Mouse (Mus musculus): ENCODE results near the gene Ddr1. TPM values are rescaled to one million over a fixed set of nuclear protein-coding genes. Genes with fewer than 3 reads are reported as not detected.
A peak's percentile ranks its signal among the peaks of the same experiment; 100 is the strongest.

Gene Ddr1
- polyA plus RNA-seq, 1 experiment = 61.6 TPM

DNA sequence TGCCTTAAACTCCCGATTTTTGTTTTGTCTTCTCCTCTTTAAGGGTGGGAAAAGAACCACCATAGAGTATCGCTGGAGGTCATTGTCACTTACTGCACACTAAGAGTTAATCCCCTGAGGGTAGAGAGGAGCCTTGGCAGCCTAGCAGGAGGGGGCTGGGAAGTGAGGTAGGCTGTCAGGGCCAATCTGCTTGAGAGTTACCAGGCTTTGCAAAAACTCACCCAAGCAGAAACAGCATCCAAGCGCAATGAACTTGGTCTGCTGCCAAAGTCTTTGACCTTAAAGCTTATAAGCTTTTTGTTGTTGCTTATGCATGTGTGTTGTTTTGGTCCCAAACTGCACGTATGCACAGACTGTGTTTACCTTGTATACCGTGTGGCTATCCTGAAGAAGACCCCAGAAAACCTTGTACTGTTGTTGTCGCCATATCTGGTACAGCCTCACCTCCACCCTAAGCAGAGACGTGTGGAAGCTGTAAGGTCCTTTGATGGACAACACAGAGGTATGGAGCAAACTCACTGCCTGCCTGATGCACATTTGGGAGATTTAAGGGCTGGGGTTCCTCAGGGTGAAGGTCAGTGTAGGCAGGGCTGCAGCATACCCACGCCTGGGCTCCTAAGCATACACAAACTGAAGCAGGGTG is 6.4 kb upstream of the Ddr1 start:
- H3K36me3 ChIP-seq (ENCODE audit: control insufficient read depth, insufficient read depth, low read length, poor library complexity, severe bottlenecking) = no peaks in the 10 kb centered on the region
- no peak overlapping the region for H3K9ac ChIP-seq (ENCODE audit: low read depth, poor library complexity, severe bottlenecking)
- H3K4me1 ChIP-seq (ENCODE audit: control insufficient read depth, insufficient read depth, low read length) = peaks cover 8% of the 10 kb centered on the region
- TF ChIP-seq CTCF (IDR thresholded peaks at IDR 0.05; ENCODE audit: low read depth, low read length) (no peak), EP300 (IDR thresholded peaks at IDR 0.05; ENCODE audit: insufficient read depth, low read depth, low read length) (no peak), POLR2A (IDR thresholded peaks at IDR 0.05; ENCODE audit: insufficient read depth, low read length) (no peak)
- no peaks in the 10 kb centered on the region for H3K9me3 ChIP-seq (replicated peaks; ENCODE audit: control insufficient read depth, insufficient read depth, low read length, poor library complexity, severe bottlenecking)
- H3K4me3 ChIP-seq (ENCODE audit: low read depth, low read length) = no peak overlapping the region
- H3K27ac ChIP-seq (ENCODE audit: insufficient read depth, low read length) = no peak overlapping the region
- H3K27me3 ChIP-seq (ENCODE audit: control insufficient read depth, insufficient read depth, low read length, poor library complexity, severe bottlenecking) = no peaks in the 10 kb centered on the region

DNA sequence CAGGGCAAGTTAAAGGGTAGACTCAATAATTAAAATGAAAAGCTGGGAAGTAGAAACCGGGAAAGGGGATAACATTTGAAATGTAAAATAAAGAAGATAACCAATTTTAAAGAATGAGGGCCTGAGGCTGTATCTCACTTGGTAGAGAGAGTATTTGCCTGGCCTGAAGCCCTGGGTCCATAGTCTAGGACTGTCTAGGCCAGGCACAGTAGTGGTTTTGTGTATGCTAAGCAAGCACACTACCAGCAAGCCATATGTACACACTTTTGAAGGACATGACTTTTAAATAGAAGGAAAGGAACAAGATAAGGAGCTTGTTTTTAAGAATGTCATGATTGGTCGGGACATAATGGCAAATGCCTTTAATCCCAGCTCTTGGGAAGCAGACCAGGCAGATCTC is 4.2 kb upstream of the Ddr1 start:
- H3K9me3 ChIP-seq (replicated peaks; ENCODE audit: control insufficient read depth, insufficient read depth, low read length, poor library complexity, severe bottlenecking) = no peaks in the 10 kb centered on the region
- H3K36me3 ChIP-seq (ENCODE audit: control insufficient read depth, insufficient read depth, low read length, poor library complexity, severe bottlenecking) = no peaks in the 10 kb centered on the region
- no peak overlapping the region for H3K9ac ChIP-seq (ENCODE audit: low read depth, poor library complexity, severe bottlenecking)
- H3K27ac ChIP-seq (ENCODE audit: insufficient read depth, low read length) = no peak overlapping the region
- no peak overlapping the region for H3K4me3 ChIP-seq (ENCODE audit: low read depth, low read length)
- H3K27me3 ChIP-seq (ENCODE audit: control insufficient read depth, insufficient read depth, low read length, poor library complexity, severe bottlenecking) = no peaks in the 10 kb centered on the region
- TF ChIP-seq EP300 (IDR thresholded peaks at IDR 0.05; ENCODE audit: insufficient read depth, low read depth, low read length) = no peak
- H3K4me1 ChIP-seq (ENCODE audit: control insufficient read depth, insufficient read depth, low read length) = peaks cover 8% of the 10 kb centered on the region

DNA sequence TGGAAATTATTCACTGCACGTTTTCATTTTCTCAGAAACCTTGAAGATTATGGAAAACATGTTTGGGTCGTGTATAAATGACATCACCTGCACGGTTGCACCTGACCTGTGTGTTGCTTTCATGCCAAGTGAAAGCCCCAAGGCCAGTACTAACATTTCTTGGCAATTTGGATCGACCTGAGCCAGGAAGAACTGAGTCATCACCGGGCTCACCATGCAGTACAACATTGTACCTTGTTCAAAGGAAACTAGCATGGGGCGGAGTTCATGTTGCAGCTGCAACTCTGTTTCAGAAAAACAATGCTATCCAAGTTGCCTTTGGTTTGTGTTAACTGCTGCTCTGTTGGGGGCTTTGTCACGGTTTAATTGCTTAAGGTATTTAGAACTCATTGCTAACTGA is 3.5 kb upstream of the Ddr1 start:
- Histone ChIP-seq H3K36me3 (ENCODE audit: control insufficient read depth, insufficient read depth, low read length, poor library complexity, severe bottlenecking) (no peaks in the 10 kb centered on the region), H3K27ac (ENCODE audit: insufficient read depth, low read length) (no peak overlapping the region), H3K9ac (ENCODE audit: low read depth, poor library complexity, severe bottlenecking) (no peak overlapping the region), H3K27me3 (ENCODE audit: control insufficient read depth, insufficient read depth, low read length, poor library complexity, severe bottlenecking) (no peaks in the 10 kb centered on the region), H3K4me3 (ENCODE audit: low read depth, low read length) (no peak overlapping the region), H3K4me1 (ENCODE audit: control insufficient read depth, insufficient read depth, low read length) (peaks cover 8% of the 10 kb centered on the region), H3K9me3 (replicated peaks; ENCODE audit: control insufficient read depth, insufficient read depth, low read length, poor library complexity, severe bottlenecking) (no peaks in the 10 kb centered on the region)
- TF ChIP-seq EP300 (IDR thresholded peaks at IDR 0.05; ENCODE audit: insufficient read depth, low read depth, low read length) (no peak), CTCF (IDR thresholded peaks at IDR 0.05; ENCODE audit: low read depth, low read length) (no peak), POLR2A (IDR thresholded peaks at IDR 0.05; ENCODE audit: insufficient read depth, low read length) (no peak)

DNA sequence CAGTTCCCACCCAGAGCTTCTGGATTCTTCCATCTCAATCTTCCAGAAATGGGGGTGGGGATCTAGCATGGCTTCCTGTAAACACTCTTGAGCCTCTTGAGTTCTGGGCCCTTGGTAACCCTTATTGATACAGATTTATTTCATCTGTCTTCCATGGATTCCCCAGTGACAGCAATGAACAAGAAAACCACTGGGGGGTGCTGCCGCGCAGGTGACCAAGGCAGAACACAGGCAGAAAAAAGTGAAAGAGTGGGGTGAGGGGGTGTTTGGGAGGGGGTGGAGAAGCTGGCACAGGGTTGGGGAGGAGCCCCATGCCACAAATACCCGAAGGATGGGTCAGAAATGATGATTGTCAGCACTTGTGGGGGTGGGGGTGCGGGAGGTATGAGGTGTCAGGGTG is 1.4 kb upstream of the Ddr1 start:
- TF ChIP-seq POLR2A (IDR thresholded peaks at IDR 0.05; ENCODE audit: insufficient read depth, low read length) (no peak), CTCF (IDR thresholded peaks at IDR 0.05; ENCODE audit: low read depth, low read length) (peak; percentile 64)
- no peak overlapping the region for H3K4me3 ChIP-seq (ENCODE audit: low read depth, low read length)
- H3K36me3 ChIP-seq (ENCODE audit: control insufficient read depth, insufficient read depth, low read length, poor library complexity, severe bottlenecking) = no peaks in the 10 kb centered on the region
- no peak overlapping the region for H3K27ac ChIP-seq (ENCODE audit: insufficient read depth, low read length)
- H3K9me3 ChIP-seq (replicated peaks; ENCODE audit: control insufficient read depth, insufficient read depth, low read length, poor library complexity, severe bottlenecking) = no peaks in the 10 kb centered on the region
- no peak overlapping the region for H3K9ac ChIP-seq (ENCODE audit: low read depth, poor library complexity, severe bottlenecking)
- peaks cover 3% of the 10 kb centered on the region for H3K4me1 ChIP-seq (ENCODE audit: control insufficient read depth, insufficient read depth, low read length)
- H3K27me3 ChIP-seq (ENCODE audit: control insufficient read depth, insufficient read depth, low read length, poor library complexity, severe bottlenecking) = no peaks in the 10 kb centered on the region

DNA sequence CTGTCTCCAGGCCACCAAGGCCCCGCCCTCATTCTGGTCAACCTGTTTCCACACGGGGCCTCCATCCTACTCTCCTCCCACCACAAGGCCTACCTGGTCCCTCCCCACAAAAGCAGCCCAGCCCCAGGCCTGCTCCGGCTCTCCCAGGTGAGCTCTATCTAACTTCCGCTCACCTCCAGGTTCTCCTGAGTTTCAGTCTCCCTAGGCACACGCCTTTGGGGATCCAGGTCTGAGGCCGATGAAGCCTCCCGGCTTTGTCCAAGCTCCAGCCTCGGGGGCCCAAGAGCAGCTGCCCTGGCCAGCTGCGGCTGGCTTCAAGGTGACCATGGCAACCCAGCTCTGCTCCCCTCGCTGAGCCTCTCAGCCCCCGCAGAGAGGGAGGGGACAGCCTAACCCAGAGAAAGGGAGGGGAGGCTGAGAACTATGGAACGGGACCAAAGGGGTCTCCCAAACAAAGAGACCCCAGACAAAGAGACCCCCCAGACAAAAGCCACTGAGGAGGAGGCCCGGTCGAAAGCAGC is 610 bp downstream of the Ddr1 start:
- H3K9me3 ChIP-seq (replicated peaks; ENCODE audit: control insufficient read depth, insufficient read depth, low read length, poor library complexity, severe bottlenecking) = no peaks in the 10 kb centered on the region
- no peaks in the 10 kb centered on the region for H3K36me3 ChIP-seq (ENCODE audit: control insufficient read depth, insufficient read depth, low read length, poor library complexity, severe bottlenecking)
- 0 out of 2 replicates have a peak overlapping the region, but pooled peaks have one; percentile 0 for H3K4me3 ChIP-seq (ENCODE audit: low read depth, low read length)
- H3K9ac ChIP-seq (ENCODE audit: low read depth, poor library complexity, severe bottlenecking) = no peak overlapping the region
- TF ChIP-seq POLR2A (IDR thresholded peaks at IDR 0.05; ENCODE audit: insufficient read depth, low read length) = no peak
- no peak for TF ChIP-seq EP300 (IDR thresholded peaks at IDR 0.05; ENCODE audit: insufficient read depth, low read depth, low read length)
- TF ChIP-seq CTCF (IDR thresholded peaks at IDR 0.05; ENCODE audit: low read depth, low read length) = no peak
- H3K27me3 ChIP-seq (ENCODE audit: control insufficient read depth, insufficient read depth, low read length, poor library complexity, severe bottlenecking) = no peaks in the 10 kb centered on the region
- H3K4me1 ChIP-seq (ENCODE audit: control insufficient read depth, insufficient read depth, low read length) = peaks cover 4% of the 10 kb centered on the region
- H3K27ac ChIP-seq (ENCODE audit: insufficient read depth, low read length) = peak overlapping the region; percentile 33; the same call in 1 of the 2 replicates

DNA sequence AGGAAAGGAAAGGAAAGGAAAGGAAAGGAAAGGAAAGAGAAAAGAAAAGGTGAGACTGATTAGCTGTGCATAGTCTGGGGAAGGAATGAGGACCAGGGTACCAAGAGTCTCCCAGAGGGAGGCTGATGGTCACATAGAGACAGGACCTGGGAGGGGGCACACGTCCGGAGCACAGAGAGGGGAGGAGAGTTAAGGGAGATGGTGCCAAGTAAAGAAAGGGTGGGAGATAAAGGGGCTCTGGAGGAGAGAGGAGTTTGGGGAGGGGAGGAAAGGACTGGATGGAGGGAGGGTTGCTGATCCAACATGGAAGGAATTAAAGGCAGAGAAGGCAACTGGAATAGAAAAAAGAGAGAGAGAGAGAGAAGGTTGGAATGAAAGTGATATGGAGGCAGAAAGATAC is 1.4 kb downstream of the Ddr1 start:
- Histone ChIP-seq H3K27ac (ENCODE audit: insufficient read depth, low read length) (no peak overlapping the region), H3K9me3 (replicated peaks; ENCODE audit: control insufficient read depth, insufficient read depth, low read length, poor library complexity, severe bottlenecking) (no peaks in the 10 kb centered on the region), H3K4me3 (ENCODE audit: low read depth, low read length) (no peak overlapping the region), H3K9ac (ENCODE audit: low read depth, poor library complexity, severe bottlenecking) (no peak overlapping the region), H3K36me3 (ENCODE audit: control insufficient read depth, insufficient read depth, low read length, poor library complexity, severe bottlenecking) (no peaks in the 10 kb centered on the region), H3K27me3 (ENCODE audit: control insufficient read depth, insufficient read depth, low read length, poor library complexity, severe bottlenecking) (no peaks in the 10 kb centered on the region), H3K4me1 (ENCODE audit: control insufficient read depth, insufficient read depth, low read length) (peaks cover 4% of the 10 kb centered on the region)
- TF ChIP-seq EP300 (IDR thresholded peaks at IDR 0.05; ENCODE audit: insufficient read depth, low read depth, low read length) (no peak), POLR2A (IDR thresholded peaks at IDR 0.05; ENCODE audit: insufficient read depth, low read length) (no peak), CTCF (IDR thresholded peaks at IDR 0.05; ENCODE audit: low read depth, low read length) (no peak)

Measured in ES-Bruce4 (cell line).